ENCODE assay signal across 25 mouse cellular contexts in the genomic region with DNA sequence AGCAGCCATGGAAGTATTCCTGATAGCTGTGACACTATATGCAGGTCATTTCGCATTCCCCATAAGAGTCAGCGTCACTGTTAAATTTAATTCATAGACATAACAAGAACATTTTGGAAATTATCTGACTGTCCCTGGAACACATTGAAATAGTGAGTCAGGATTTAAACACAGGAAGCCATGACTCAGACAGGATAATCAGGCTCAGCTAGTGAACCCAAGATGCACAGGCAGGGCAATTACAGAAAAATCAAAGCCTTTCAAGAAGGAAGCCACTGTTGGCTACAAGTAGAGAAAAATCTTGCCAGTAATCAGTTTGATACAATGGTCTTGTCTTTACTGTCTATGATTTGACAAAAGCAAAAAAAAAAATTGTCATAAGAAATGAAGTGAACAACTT.
DNase-seq lines count a peak whose midpoint lies in the region; TF ChIP-seq lines count a peak whose summit lies in the region.
"Had no signal": no experiment of that assay in that cellular context is flagged by ENCODE, and none has a peak within 500 bp of the region (broad histone marks: within the 10 kb centered on the region; RNA-seq: fewer than 3 reads in every experiment).

No protein-coding gene starts in this region.

- H3K79me3 ChIP-seq in C2C12 (ENCODE audit: low read depth): no peaks in the 10 kb centered on the region

- H3K27ac ChIP-seq in limb, embryonic 10.5 days: no peak overlapping the region
- H3K27ac ChIP-seq: embryonic facial prominence, embryonic 12.5 days; embryonic facial prominence, embryonic 15.5 days; heart, adult 2 months; heart, embryonic 10.5 days; heart, embryonic 13.5 days; hindbrain, embryonic 10.5 days; hindbrain, embryonic 13.5 days; intestine, embryonic 15.5 days had no signal

- H3K27me3 ChIP-seq in C2C12 (ENCODE audit: control insufficient read depth, insufficient read depth, insufficient read length) (no peaks in the 10 kb centered on the region), myocyte (ENCODE audit: control insufficient read depth, insufficient read depth, insufficient read length) (no peaks in the 10 kb centered on the region)
- H3K27me3 ChIP-seq in limb, embryonic 10.5 days (ENCODE audit: low read depth, poor library complexity, severe bottlenecking): no peaks in the 10 kb centered on the region
- H3K27me3 ChIP-seq: CH12.LX; embryonic facial prominence, embryonic 12.5 days; embryonic facial prominence, embryonic 15.5 days; heart, embryonic 13.5 days; hindbrain, embryonic 13.5 days; intestine, embryonic 15.5 days; Patski had no signal

- H3K36me3 ChIP-seq in C2C12 (ENCODE audit: control insufficient read depth, insufficient read depth): no peaks in the 10 kb centered on the region
- no peaks in the 10 kb centered on the region for H3K36me3 ChIP-seq in myocyte (ENCODE audit: control insufficient read depth, insufficient read depth)
- H3K36me3 ChIP-seq in limb, embryonic 10.5 days: no peaks in the 10 kb centered on the region
- H3K36me3 ChIP-seq: embryonic facial prominence, embryonic 12.5 days; embryonic facial prominence, embryonic 15.5 days; G1E; heart, embryonic 10.5 days; heart, embryonic 13.5 days; hindbrain, embryonic 10.5 days; hindbrain, embryonic 13.5 days; intestine, embryonic 15.5 days had no signal

- H3K4me3 ChIP-seq in C2C12 (ENCODE audit: insufficient read depth, poor library complexity, severe bottlenecking) (no peak overlapping the region), myocyte (no peak overlapping the region)
- no peak overlapping the region for H3K4me3 ChIP-seq in limb, embryonic 10.5 days
- H3K4me3 ChIP-seq: embryonic facial prominence, embryonic 12.5 days; embryonic facial prominence, embryonic 15.5 days; heart, adult 2 months; heart, embryonic 10.5 days; heart, embryonic 13.5 days; hindbrain, embryonic 10.5 days; hindbrain, embryonic 13.5 days; intestine, embryonic 15.5 days had no signal

- no peaks in the 10 kb centered on the region for H3K4me1 ChIP-seq in limb, embryonic 10.5 days
- H3K4me1 ChIP-seq: embryonic facial prominence, embryonic 12.5 days; embryonic facial prominence, embryonic 15.5 days; heart, embryonic 10.5 days; heart, embryonic 13.5 days; hindbrain, embryonic 10.5 days; hindbrain, embryonic 13.5 days; intestine, embryonic 15.5 days had no signal

- no peak for TF ChIP-seq CTCF in C2C12 (IDR thresholded peaks at IDR 0.05; ENCODE audit: control insufficient read depth, insufficient read depth, insufficient read length)

- peak overlapping the region; percentile 12 for H3K4me2 ChIP-seq in myocyte (ENCODE audit: low read depth)
- H3K4me2 ChIP-seq: embryonic facial prominence, embryonic 12.5 days; embryonic facial prominence, embryonic 15.5 days; heart, embryonic 13.5 days; hindbrain, embryonic 13.5 days; intestine, embryonic 15.5 days had no signal

- H3ac ChIP-seq in C2C12 (ENCODE audit: control insufficient read depth, insufficient read length, low read depth) (no peak overlapping the region), myocyte (ENCODE audit: control insufficient read depth, insufficient read length) (no peak overlapping the region)

- no peaks in the 10 kb centered on the region for H3K9me3 ChIP-seq in limb, embryonic 10.5 days (replicated peaks)
- H3K9me3 ChIP-seq: embryonic facial prominence, embryonic 12.5 days; embryonic facial prominence, embryonic 15.5 days; heart, embryonic 10.5 days; heart, embryonic 13.5 days; hindbrain, embryonic 10.5 days; hindbrain, embryonic 13.5 days; intestine, embryonic 15.5 days had no signal

- H3K79me2 ChIP-seq in C2C12 (ENCODE audit: control insufficient read depth, insufficient read depth) (no peaks in the 10 kb centered on the region), myocyte (ENCODE audit: control insufficient read depth, insufficient read depth) (no peaks in the 10 kb centered on the region)

- DNase-seq in Muller cell, postnatal 12 days (ENCODE audit: inconsistent ontology term): peak; percentile 15
- DNase-seq in limb, embryonic 10.5 days (ENCODE audit: low spot score): no peak
- no peak for DNase-seq in left cerebral cortex, adult 8-10 months (ENCODE audit: low spot score in 2 of 2)
- DNase-seq in cerebellum, adult 11 months: no peak
- DNase-seq: adrenal gland, postnatal 10 days; cerebellum, adult 11-12 months; cerebellum, adult 8-10 months; cerebellum, postnatal 14 days; forebrain, postnatal 0 days; gastrocnemius, postnatal 10 days; gastrocnemius, postnatal 36 days; heart, adult 2 months; kidney, adult 11 months had no signal

- no peak for TF ChIP-seq POLR2A in myocyte (IDR thresholded peaks at IDR 0.05; ENCODE audit: insufficient read length, low read depth)

- WGBS in limb, embryonic 10.5 days: 98% methylated on average over 2 of the region's 2 CpGs

TF ChIP-seq in C2C12, 6 proteins besides CTCF, POLR2A, EP300 and RAD21:
- TF ChIP-seq MAX (IDR thresholded peaks at IDR 0.05) (no peak), FOSL1 (IDR thresholded peaks at IDR 0.05; ENCODE audit: insufficient read depth, low read length, poor library complexity, severe bottlenecking) (peak; percentile 61), MYOG (IDR thresholded peaks at IDR 0.05; ENCODE audit: control insufficient read depth, extremely low read depth, insufficient read length) (no peak), MYOD1 (IDR thresholded peaks at IDR 0.05; ENCODE audit: control insufficient read depth, insufficient read length, low read depth) (no peak)

TF ChIP-seq in myocyte, 11 proteins besides CTCF, POLR2A, EP300 and RAD21:
- TF ChIP-seq TCF3 (IDR thresholded peaks at IDR 0.05; ENCODE audit: insufficient read length, low read depth): no peak
- TF ChIP-seq REST (IDR thresholded peaks at IDR 0.05; ENCODE audit: insufficient read depth, insufficient read length): no peak
- no peak for TF ChIP-seq CEBPB (IDR thresholded peaks at IDR 0.05; ENCODE audit: insufficient read depth, poor library complexity, severe bottlenecking)
- no peak for TF ChIP-seq E2F4 (IDR thresholded peaks at IDR 0.05; ENCODE audit: insufficient read depth)
- TF ChIP-seq POLR2AphosphoS2 (IDR thresholded peaks at IDR 0.05; ENCODE audit: insufficient read length, low read depth): no peak
- TF ChIP-seq SRF (IDR thresholded peaks at IDR 0.05; ENCODE audit: control insufficient read depth, insufficient read length, low read depth): no peak
- no peak for TF ChIP-seq MAX (IDR thresholded peaks at IDR 0.05; ENCODE audit: low read depth)
- TF ChIP-seq TCF12 (IDR thresholded peaks at IDR 0.05; ENCODE audit: insufficient read depth, poor library complexity, severe bottlenecking): no peak
- no peak for TF ChIP-seq USF1 (IDR thresholded peaks at IDR 0.05; ENCODE audit: low read depth)
- no peak for TF ChIP-seq MYOD1 (IDR thresholded peaks at IDR 0.05; ENCODE audit: control insufficient read depth in 1 of 3, insufficient read length in 2 of 3, low read depth in 2 of 3)
- no peak for TF ChIP-seq MYOG (IDR thresholded peaks at IDR 0.05; ENCODE audit: control insufficient read depth in 1 of 3, insufficient read depth in 1 of 3, insufficient read length in 2 of 3, low read depth in 2 of 3)
